Mouse (Mus musculus) ES-CJ7 (cell line): ENCODE results near the gene Dlg2.

Experiments used
- DNase-seq: peaks from one replicate; pipeline ENCODE4 v3.0.0; 2011; ENCODE audit warnings: low read depth, low spot score

The Dlg2 gene

DNA sequence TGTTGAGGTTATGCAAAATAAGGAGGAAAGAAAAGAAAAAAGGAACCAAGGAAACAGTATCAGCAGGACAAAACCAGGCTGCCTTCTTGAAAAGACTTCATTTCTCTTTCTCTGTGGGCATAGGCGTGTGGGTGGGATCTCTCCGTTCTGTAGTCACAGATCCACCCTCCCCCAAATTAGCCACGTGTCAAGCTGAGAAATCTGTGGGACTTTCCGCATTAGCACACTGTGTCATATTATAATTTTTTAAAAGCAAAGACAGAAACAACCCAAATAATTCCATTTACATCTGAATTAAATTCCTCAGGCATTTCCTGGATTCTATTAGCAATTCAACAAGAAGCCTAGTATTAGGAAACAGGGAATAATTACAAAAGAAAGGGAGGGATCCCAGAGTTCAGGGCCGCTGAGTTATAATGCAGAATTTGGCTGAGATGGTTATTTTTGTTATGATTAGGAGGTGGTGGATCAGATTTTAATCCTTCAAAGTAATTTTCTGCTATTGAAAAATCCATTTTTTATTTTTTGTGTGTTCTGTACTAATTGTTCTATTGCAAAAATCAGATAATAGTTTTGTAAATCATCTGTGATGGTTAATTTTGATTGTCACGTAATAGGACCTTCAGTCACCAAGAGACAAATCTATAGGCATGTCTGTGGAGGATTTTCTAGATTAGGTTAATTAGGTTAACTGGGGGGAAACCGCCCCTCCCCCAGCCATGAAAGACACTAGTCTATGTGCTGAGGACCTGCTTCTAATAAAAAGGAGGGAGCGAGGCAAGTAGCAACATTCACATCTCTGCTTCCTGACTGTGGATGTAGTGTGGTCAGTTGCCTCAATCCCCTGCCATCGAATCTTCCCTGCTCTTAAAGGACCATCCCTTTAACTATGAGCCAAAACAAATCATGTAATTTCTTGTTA lies 63.3 kb downstream of the Dlg2 start:
- peak; percentile 67 for DNase-seq

DNA sequence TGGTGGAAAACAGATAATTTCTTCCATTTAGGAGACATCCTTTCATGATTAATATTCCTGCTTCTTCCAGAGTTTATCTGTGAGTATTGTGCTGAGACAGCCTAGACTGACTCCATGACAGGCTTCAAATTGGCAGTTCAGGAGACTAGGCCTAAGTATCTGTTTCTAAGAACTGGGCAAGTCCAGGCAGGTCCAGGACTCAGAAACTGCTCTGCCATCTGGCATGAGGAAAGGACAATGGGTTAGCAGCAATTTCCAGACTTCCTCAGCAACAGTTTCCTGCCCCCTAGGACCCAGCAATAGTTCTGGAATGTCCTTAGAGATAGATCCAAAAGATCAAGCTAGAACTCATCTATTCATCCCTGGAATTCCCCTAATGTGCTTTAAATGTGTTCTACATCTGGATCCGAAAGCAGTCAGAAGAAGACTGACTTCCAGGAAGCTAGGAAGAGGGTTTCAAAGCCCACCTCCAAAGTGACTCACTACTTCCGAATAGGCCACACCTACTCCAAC lies 64.4 kb downstream of the Dlg2 start:
- DNase-seq, result peak; percentile 50

DNA sequence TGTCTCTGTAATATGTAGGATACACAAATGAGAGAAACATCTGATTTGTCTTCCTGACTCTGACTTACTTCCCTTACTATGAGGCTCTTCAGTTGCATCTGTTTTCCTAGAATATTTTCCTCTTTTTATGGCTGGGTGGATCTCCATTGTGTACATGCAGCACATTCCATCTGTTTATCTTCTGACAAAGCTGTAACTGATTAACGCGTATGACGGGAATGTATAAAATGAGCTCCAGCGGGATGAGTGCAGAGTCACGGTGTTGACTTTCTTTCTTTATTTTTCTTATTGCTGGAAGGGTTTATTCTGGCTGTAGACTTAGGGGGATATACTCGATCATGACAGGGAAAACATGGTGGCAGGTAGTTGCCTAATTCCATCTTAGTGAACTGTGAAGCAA lies 76.9 kb downstream of the Dlg2 start:
- no peak for DNase-seq

- DNase-seq, result peak; percentile 72
These were observed 77.9 kb downstream of the Dlg2 start for GRCm38 (mm10) chr7:90554421-90554820.

GRCm38 (mm10) chr7:90569130-90569529 lies 92.7 kb downstream of the Dlg2 start:
- DNase-seq, result peak; percentile 78

- no peak for DNase-seq
These were observed 111.3 kb downstream of the Dlg2 start for GRCm38 (mm10) chr7:90587795-90588194.

GRCm38 (mm10) chr7:90588318-90588717 lies 111.8 kb downstream of the Dlg2 start:
- no peak for DNase-seq

DNA sequence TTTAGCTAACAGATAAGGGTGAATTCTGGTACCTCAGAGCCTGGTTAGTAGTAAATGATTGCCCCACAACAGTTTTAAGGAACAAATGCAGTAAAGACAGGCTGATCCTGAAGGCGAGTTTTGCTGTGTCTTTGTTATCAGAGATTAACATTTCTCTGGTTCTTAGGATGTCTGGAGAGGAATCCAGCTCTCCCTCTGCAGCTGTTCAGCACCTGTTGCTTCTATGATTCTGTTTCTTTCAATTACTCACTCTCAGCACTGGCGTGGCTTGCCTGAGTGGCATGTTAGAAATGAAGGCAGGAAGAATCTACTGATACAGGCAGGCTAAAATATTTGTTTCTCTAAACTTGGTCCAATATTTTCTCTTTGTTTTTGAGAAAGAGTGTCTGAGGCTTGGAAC lies 133.3 kb downstream of the Dlg2 start:
- no peak for DNase-seq

DNA sequence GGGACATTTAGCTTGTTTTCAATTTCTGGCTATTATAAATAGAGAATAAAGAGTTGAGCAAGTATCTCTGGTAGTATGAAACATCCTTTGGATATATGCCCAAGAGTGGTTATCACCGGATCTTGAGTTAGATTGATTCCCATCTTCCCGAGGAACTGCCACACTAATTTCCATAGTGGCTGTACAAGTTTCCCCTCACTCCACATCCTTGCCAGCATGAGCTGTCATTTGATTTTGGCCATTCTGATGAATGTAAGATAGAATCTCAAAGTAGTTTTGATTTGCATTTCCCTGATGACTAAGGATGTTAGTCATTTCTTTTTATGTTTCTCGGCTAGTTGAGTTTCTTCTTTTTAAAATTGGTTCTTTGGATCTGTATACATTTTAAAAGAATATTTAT lies 154.1 kb downstream of the Dlg2 start:
- DNase-seq, result no peak

GRCm38 (mm10) chr7:90649512-90649911 lies 173.0 kb downstream of the Dlg2 start:
- DNase-seq, result no peak

DNA sequence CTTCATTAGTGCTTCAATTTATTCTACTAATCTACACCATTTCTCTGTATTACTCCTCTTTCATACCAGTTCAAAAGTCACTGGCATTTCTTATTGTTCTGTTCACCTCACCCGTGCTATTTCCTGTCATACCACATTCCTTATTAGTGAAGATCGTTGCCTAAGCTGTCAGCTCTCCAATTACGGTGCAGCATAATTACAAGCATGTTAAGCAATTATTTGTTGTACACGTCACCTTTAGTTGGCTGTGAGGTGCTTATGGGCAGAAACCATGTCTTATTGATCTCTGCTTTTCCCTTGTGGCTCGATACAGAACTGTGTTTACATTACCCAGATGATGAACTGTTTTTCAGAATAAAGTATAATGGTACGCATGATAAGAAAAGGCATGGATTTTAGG lies 174.7 kb downstream of the Dlg2 start:
- no peak for DNase-seq

GRCm38 (mm10) chr7:90651611-90652010 lies 175.1 kb downstream of the Dlg2 start:
- DNase-seq, result no peak

DNA sequence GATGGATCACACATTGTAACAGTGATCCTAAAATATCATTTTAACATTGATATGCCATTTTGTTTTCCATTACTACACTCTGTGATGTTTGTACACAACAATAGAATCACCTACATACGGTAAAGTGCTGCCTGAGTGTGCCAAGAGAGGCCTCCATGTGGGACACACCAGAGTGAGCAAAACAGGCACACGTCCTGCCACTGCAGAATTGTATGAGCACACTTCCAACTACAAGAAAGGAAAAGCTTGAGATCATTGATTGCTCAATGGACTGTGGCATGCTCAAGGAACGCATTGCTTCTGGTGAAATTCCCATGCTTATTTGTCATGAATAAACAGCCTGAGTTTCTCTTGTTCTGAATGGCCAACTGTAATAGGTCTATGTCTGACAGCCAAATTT lies 182.1 kb downstream of the Dlg2 start:
- DNase-seq, result no peak

DNA sequence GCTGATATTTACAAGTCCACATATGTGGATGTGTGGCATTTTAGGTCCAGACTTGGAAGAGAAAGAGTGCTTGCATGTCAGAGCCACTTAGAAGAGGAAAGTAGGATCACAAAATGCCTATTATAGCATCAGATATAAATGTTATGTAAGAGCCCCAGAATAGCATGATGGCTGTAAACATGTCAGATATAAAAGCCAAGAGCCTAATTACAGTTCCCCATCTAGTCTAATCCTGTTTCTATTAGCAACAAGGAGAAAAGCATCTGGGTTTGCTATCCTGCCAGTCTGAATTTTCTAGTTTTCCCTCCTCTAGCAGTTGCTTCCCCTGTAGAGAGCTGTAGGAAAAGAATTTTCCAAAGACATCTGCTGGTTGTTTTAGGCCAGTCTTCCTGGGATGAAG lies 217.6 kb downstream of the Dlg2 start:
- no peak for DNase-seq

GRCm38 (mm10) chr7:90696181-90696950 lies 219.9 kb downstream of the Dlg2 start:
- no peak for DNase-seq

GRCm38 (mm10) chr7:90703163-90703852 lies 226.8 kb downstream of the Dlg2 start:
- DNase-seq, result no peak

DNA sequence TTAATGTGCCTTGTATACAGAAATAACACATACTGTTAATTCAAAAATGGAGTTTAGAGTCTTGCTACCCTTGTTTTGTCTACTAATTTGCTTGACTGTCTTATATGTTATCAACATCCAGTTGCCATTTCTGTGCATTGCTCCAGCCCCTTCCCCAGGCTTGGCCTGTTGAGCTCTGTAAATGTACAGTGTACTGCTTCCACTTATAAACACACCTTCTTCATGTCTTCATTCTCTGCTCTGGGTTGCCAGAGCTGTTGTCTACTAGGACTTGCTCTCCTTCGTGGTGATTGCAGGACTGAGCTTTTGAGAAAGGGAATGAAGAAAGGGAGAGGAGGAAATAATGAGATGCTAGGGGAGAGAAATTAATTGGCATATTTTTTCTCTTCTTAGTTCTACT lies 227.5 kb downstream of the Dlg2 start:
- DNase-seq, result no peak

DNA sequence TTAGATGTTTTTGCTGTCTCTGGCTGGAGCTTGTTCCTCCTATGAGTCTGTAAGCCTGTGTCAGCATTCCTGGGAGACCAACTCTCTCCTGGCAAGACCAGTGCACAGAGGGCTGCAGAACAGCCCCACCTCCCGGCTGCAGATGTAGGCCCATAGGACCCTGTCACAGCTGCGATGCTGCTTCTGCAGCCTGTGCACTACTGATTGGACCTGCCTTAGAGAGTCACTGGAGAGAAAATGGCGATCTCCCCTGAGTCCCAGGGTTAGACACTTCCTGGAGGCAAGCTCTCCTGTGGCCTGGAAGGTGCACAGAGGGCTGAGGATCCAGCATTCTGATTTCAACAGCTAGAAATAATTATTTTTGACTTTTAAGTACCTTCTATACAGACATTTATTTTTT lies 257.6 kb downstream of the Dlg2 start:
- DNase-seq, result peak; percentile 44

- no peak for DNase-seq
These were observed 259.9 kb downstream of the Dlg2 start for GRCm38 (mm10) chr7:90736369-90736768.

DNA sequence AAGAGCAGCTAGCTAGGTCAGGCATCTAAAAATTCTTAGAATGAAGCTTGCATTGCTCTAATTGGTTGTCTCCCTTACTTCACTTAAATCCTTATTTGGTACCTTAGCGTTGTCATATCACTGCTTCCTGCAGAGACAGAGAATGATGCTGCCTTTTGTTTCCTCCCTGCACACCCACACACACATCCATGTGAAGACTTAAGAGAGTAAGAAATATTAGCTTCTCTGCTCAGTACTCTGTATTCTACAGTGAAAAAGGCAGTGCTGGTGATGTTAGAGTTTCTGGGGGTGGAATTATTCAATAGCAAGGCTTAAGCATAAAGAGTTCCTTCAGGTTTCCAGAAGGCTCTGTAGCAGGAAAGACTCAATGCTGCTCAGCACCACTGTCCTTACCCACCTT lies 272.2 kb downstream of the Dlg2 start:
- no peak for DNase-seq

DNA sequence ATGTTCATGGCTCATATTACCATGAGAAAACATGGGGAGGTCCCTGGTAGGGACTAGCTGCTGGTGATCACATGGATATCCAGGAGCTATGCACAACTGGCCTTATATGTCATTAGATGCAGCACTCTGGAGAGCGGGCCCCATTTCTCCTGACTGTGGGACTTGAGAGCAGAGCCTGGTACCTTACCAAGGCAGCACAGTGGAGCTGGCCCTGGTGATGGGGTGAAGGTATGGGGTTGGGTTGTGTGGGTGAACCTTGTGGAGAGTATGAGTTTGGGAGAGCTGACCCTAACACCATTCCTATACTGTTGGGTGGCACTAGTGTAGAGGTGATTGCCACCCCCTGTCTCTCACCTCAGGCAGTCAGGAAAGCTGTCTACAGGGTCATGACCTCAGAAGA lies 311.5 kb downstream of the Dlg2 start:
- no peak for DNase-seq

DNA sequence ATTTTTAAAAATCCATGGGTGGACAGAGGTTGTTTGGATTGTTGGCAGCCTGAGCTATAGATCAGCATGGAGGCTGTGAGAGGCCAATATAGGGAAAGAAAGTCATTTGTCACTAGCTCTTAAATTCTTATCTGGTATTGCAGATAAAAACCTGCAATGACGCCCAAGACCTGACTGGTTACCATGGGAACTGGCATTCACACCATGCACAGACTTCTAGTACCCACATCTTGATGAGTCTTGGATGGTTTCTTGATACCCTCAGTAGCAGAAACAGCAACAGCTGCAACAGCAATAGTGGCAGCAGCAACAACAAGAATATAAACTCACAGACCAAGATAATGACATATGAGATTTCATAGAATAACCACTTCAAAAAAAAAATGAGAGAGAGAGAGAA lies 315.1 kb downstream of the Dlg2 start:
- no peak for DNase-seq
